Mouse (Mus musculus) left cerebral cortex, postnatal 4 days (tissue): Measurements from ENCODE around the gene Prps1. TPM values are rescaled to one million over a fixed set of nuclear protein-coding genes. Genes with fewer than 3 reads are reported as not detected.
A peak's percentile ranks its signal among the peaks of the same experiment; 100 is the strongest.
"Not testable (repeated sequence)": the region's sequence is repeated elsewhere in the genome, so short reads cannot be mapped to it uniquely, and the experiment has no call there.

Experiments
- DNase-seq: peaks from one replicate; pipeline ENCODE4 v3.0.0-alpha.2; 2022
- intact Hi-C: fragments of 180-260 bp; cut with DNase I; formaldehyde crosslinking; loops from one replicate; pipeline ENCODE4 v1.15.1; 2025
- total RNA-seq, 2 experiments: library from RNA; stranded (reverse); gene quantifications; 2 replicates each; pipeline ENCODE4 v1.2.3; 2021

The Prps1 gene
- 10 to 100 TPM; 64.9 to 68.6 TPM for total RNA-seq

DNA sequence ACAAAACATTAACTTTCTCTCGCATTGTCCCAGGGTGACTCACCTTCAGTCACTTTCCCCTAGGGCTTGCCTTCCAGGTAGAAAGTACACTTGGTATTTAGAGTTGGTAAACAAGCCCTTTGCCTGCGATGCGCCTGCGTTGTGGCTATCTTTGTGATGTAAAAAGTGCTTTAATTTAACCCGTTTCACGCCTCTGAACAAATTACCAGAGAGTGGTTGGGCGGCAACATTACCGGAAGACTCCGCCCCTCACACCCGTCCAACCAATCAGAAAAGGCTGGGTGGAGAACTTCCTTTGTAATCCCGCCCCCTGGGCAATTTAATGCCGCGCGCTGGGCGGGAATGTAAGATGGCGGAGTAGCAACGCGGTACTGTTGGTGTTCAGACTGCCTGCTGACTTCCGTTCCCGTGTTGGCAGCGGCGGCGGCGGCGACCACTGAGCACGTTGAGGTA lies at the start of gene Prps1:
TSS of gene Prps1 (plus strand) at position 335 of the 453 bp plus-strand sequence.
- peak; percentile 90 for DNase-seq
- intact Hi-C loops: no loop called here

DNA sequence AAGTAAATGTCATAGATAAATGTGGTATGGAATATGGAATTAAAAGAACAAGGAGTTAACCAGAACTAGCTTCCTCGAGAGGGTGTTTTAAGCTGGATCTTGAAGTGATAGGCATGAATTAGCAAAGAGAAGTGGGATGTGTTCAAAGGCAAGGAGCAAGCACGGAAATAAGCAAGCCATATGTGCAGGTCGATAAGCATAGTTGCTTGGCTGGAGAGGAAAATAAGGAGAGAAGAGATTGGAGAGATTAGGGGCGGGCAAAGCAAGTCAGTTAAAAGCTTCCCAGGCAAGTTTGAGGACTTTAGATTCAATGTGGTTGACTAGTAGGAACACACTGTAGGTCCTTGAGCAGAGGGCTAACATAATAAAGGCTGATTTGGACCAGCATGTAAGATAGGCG lies 48.8 kb upstream of the Prps1 start:
- no peak for DNase-seq
- intact Hi-C loops: no loop called here

DNA sequence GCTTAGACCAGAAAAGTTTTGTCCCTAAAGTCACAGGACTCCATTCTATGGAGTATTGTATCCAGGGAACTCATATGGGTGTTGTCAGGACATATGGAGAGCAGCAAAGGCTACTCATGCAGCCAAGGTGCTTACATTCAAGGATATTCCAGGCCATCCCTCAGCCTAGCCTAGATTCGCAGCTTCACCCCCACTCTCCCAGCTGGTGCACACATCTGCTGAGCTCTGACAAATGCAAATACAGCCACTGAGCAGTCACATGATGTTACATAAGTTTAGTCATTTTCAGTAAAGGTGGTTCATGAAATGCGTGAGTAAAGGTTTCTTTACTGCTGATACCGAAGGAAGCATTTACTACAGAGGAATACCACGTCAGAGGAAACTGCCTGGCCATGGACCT lies 37.9 kb upstream of the Prps1 start:
- DNase-seq: no peak
- intact Hi-C loops: no loop called here

DNA sequence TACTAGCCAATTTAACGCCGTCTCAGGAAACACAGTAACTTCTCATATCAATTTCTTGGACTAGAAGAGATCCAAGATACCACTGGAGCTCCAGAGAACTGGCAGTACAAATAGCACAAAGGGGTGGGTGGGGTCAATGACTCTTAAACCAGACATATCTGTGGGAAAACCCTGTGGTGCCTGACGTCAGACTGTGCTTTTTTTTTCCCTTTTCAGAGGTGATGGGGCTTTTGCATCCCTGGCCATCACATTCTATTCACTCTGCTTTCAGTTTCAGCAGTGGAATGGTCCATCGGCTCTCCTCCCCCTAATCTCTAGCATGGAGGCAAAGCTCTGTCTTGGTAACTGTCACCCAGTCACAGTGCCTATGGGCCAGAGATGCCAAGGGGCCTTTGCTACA lies 29.3 kb upstream of the Prps1 start:
- intact Hi-C loops: no loop called here
- no peak for DNase-seq

DNA sequence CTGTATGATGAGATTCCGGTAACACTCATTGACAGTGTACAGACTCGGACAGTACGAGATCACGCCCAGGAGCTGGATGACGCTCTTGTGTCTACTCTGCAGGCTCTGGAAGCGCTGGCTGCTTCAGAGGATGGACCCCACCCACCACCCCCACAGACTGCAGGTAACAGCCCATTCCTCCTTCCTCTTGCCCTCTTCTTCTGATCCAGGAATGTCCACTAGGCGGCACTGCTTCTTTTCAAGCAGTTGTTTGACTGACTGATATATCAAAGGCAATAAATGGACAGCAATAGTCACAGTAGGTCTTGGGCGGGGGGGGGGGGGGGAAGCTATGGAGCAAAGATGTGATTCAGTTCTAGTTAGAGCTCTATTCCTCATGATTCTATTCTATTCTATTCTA lies 28.2 kb upstream of the Prps1 start:
- intact Hi-C loops: no loop called here
- peak; percentile 11 for DNase-seq

DNA sequence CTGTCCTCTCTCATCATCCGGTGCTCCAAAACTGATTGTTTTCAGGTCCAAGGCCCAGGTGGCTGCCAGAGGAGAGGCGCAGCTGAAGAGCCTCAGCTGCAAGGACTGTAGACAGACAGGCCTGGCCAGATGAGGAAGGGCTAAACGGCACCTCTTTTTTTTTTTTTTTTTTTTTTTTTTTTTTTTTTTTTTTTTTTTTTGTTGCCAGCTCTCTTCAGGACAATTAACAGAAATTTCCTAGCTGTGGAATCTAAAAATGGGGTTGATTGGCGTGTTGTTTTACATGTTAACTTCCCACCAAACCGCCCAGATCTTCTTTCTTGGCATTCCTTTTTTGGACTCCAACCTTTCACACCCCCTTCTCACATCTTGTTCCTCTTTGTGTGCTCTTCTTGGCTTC lies 26.4 kb upstream of the Prps1 start:
- peak; percentile 10 for DNase-seq
- intact Hi-C loops: no loop called here

DNA sequence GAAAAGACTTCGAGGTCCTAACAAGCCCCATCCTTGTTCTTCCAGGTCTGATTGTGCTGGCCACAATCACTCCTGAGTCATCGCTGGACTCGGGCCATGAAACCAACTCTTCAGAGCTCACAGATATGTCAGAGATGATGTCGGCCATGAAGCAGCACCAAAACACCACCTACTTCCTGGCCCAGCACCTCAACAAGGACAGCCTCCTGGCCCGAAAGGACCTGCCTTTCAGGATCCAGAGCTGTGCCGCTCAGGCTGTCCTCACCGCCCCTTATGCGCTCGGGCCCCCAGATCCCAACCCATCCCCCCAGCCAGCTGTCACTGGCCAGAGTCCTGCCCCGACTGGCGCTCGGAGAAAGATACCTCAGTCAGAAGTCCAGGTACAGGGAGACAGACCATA lies 25.9 kb upstream of the Prps1 start:
- peak; percentile 22 for DNase-seq
- intact Hi-C loops: no loop called here

DNA sequence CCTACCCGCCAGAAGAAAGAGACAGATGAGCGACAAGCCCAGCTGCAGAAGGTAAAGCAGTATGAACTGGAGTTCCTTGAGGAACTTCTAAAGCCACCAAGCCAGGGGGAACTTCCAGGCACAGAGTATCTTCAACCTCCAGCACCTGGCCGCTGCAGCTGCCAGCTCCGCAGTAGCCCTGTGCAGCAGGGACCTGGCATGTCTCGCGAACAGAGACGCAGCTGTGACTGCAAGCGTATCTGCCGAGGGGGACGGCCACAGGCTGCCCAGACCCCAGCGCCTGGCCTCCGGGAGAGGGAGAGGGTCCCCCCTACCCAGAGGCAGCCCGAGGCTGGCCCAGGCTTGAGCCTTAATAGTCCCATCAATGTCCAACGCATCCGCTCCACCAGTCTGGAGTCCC lies 24.4 kb upstream of the Prps1 start:
- intact Hi-C loops: no loop called here
- DNase-seq: peak; percentile 43

DNA sequence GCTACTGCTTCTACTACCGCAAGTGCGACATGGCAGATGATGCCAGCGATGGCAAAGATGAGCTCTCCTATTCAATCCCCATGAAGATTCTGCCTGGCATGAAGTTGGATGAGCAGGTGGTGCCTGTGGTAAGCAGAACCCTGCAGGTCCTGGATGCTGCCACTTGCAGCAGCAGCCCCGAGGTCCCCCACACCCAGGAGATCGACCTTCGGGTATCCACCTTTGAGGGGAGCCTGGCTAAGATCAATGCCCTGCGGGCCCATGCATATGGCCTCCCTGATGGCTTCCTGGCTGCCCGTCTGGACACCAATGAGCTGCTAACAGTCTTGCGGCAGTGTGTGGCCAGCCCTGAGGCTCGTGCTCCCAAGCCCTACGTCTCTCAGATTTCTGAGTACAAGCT lies 23.6 kb upstream of the Prps1 start:
- peak; percentile 26 for DNase-seq
- intact Hi-C loops: no loop called here

DNA sequence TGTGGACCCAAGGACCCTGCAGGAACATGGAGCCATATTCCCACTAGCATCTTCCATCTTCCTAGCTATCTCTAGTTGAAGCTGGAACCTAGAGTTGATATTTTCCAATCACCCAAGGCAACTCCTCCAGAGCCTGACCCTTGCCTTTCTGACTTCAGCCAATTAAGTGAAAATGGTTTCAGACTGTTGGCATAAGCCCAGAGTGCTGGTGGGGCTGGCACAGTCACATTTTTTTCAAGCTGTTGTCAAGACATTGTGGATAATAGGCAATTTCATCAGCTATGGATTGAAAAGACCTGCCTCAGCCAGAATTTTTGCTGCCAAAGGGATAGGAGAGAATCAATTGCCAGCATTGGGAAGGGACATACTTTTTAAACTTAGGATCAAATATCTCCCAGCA lies 18.5 kb upstream of the Prps1 start:
- intact Hi-C loops: no loop called here
- DNase-seq: peak; percentile 13

DNA sequence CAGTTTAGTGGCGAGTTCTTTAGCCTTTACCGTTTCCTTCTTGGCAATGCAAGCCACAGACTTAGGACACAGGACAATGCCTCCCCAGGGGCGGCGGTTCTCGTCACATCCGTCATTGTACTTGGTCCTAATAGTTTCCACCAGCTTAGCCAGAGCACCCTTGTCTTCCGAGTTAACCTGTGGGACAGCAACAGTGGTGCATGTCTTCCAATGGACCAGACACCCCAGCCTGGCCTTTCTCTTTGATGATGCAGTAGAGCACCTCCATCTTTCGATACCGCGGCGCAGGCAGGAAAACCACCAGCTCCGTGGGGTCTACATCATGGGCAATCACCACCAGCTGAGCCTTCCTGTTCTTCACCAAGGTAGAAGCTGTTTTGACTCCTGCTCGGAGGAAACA lies 10.9 kb upstream of the Prps1 start:
- no peak for DNase-seq
- intact Hi-C loops: no loop called here

DNA sequence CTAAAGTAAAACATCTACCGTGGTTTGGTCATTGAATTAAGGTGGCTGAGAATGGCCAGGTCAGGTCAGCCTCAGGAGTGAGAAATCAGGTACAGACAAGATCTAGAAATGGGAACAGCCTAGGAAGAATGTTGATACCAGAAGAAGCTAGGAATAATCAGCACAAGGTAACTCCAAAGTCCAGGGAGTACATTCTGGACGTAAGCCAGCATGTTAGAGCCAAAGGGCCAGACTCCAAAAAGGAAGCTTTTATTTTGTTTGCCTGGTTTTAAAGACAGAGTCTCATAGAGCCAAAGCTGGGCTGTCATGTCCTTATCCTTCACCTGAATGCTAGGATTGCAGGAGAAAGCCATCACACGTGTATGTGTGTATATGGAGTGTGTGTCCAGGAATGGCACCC lies 6.3 kb upstream of the Prps1 start:
- intact Hi-C loops: no loop called here
- no peak for DNase-seq

DNA sequence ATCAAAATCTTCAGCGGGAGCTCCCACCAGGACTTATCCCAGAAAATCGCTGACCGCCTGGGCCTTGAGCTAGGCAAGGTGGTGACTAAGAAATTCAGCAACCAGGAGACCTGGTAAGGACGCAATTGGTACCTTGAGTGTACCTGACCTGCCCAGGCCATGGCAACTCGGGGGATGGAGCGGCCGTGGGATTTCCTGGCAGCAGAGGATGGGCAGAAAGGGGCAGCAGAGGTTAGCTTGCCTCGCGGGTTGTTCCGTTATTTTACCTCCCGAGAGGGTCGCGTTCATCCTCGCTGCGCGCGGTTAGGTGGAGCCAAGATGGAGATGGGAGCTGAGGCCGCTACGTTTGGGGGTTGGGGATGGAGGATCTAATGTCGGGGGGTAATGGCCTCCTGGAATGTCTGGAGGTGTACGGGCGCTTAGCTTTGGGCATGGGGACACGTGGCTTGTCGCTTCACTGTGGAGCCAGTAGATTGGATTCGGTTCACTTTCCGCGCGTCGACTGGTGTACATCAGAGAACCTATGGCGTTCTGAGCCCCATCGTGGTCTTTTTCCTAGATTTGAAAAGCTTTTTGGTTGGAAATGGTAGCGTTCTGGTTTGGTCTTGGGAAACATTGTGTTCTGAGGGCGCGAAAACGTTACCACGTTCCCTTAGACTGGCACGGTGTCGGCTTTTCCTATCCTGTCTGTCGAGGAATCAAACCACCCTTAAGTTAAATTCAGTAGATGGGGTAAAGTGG lies 508 bp downstream of the Prps1 start:
- peak; percentile 8 for DNase-seq
- intact Hi-C loops: no loop called here

DNA sequence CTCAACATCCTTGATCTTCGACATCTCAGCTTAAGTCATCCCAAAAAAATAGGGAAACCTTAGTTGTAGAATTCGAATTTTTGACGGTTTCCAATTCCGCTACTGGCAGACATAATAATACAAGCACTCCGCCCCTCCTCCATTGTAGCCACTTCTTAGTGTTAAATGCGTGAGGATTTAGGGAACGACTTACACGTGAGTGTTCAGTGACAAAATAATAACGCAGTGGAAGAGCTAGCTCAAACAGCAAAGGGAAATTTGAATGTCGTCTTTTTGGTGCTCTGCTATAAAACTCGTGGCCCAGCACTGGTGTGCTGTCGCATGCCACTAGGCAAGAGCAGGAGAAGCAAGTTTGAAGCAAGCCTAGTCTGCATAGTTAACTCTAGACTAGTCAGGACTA lies 1.1 kb downstream of the Prps1 start:
- intact Hi-C loops: no loop called here
- no peak for DNase-seq

DNA sequence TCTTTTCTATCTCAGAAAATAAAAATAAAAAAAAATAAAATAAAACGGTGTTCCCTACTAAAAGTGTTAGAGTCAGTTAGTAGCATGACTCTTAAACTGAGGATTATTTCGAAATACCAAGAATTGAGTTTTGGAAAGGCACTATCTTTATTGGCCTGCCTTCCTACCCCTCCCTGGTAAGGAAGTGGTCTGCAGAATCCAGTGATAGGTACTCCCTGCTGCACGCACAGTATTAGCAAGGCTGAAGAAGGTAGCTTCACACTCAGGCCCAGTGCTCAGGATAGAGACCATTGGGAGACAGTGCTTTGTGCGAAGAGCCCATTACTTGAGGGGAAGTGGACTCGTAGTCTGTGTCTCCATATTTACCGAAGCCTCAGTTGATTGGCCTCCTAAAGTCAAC lies 21.8 kb downstream of the Prps1 start:
- intact Hi-C loops: no loop called here

DNA sequence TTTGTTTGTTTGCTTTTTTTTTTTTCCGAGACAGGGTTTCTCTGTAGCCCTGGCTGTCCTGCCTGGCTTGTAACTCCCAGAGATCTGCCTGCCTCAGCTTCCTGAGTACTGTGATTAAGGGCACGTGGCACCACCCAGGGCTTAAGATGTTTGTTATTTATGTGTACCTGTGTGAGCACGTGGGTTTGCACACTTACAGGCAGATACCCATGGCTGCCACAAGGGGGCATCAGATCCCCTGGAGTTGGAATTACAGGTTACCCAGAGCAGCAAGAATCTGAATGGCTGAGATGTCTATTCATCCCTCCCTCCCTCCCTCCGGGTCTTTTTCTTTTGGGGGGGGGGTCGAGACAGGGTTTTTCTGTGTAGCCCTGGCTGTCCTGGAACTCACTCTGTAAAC lies 22.8 kb downstream of the Prps1 start:
- peak; percentile 17 for DNase-seq
- intact Hi-C loops: no loop called here

More for the DNA sequence above, 21.8 kb downstream of the Prps1 start:
- DNase-seq: no peak

DNA sequence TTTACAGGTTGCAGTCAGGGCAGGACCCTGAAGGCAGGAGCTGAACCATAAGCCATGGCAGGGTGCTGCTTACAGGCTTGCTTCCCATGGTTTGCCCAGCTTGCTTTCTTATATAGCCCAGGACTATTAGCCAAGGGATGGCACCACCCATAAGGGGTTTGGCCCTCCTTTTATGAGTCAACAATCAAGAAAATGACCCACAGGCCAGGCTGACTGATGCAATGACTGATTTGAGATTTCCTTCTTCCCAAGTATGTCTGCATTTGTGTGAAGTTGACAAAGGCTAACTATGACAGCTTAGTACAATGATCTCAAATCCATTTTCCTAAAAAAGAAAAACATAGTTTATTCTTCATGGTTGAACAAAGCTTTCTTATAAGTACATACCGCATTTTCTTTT lies 32.8 kb downstream of the Prps1 start:
- no peak for DNase-seq
- intact Hi-C loops: no loop called here

DNA sequence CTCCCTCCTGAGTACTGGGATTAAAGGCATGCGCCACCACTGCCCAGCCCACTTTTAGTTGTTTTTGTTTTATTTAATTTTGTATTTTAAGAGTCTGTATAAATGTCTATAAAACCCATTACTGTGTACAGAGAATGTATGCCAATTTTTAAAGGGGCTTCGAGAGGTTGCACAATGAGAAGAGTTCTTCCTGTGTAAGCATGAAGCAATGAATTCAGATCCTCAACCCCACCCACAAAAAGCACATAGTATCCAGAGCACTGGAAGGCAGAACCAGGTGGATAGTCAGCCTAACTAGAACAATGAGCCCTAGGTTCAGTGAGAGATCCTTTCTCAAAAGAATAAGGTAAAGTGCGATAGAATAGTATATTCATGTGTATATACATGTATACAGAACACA lies 33.8 kb downstream of the Prps1 start:
- intact Hi-C loops: loop anchor here (10.0 kb wide), 1 partner anchor 105 kb away; no protein-coding TSS in a partner anchor

DNA sequence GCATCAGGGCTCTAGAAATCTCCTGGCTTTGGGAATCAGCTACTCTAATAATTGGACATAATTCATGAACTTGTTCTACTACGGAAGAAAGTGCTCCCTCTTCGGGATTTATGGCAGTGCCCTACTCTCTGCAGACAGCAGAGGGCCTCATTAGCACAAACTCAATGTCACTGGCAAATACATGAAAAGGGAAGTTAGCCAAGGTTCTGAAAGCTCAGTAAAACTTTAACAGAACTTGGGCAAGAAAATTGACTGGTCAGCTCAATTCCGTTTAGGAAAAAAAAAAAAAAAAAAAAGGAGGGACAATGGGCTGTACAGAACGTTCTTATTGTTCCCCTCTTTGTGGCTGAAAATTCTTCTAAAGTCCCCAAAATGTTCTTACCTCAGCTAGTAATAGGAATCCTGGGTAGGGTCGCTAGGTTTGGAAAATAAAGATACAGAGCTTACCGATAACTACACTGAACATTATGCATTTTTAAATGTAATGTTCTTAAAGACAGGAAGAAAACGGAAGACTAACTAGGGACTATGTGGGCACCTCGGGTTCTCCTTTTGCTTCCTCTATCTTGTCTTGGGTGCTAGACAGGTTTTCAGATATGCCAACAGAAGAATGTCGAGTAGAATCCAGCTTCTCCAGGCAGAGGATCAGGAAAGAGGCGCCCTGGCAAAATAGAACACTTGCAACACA lies 35.6 kb downstream of the Prps1 start:
- intact Hi-C loops: loop anchor here (10.0 kb wide), 1 partner anchor 103 kb away; no protein-coding TSS in a partner anchor

More for the DNA sequence above, 33.8 kb downstream of the Prps1 start:
- DNase-seq: no peak

DNA sequence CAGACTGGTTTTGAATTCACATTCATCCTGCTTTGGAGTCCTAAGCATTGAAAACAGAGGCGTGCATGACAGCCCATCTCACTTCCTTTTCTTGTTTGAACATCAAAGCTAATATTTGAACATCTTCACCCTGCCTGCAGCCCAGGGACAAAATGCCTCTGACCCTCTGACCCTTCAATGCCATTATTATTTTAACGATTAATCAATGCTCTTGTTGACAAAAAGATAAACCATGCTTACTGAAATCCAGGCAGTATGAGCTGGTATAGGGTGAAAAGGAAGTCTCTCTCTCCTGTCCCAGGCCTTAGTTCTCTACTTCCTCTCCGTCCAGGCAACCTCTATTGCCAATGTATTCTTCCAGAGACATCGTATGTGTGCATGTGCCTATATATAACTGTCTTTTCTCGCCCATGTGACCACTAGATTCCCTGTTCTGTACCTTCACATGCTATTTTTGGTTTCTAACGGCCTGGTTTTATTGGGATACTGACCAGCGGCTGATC lies 37.2 kb downstream of the Prps1 start:
- intact Hi-C loops: loop anchor here (10.0 kb wide), 1 partner anchor 101 kb away; no protein-coding TSS in a partner anchor
- no peak for DNase-seq

More for the DNA sequence above, 35.6 kb downstream of the Prps1 start:
- peak; percentile 16 for DNase-seq

DNA sequence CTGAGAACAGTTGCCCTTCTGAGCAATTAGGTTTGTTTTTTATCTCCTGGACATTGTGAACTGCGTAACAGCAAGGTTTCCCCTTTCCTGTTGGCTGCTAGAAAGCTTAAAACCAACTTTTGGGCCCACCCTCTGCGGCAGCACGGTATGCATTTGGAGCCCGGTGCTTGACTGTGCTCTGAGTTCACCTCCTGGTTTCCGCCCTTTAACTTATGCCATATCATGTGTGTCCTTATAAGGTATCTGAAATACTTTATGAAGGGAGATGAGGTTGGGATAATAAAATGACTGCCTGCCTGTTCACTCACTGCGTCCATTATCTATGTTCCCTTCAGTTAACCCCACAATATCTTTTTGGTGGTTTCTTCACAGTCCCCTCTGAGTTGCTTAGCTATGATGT lies 37.8 kb downstream of the Prps1 start:
- DNase-seq: no peak
- intact Hi-C loops: loop anchor here (10.0 kb wide), 1 partner anchor 101 kb away; no protein-coding TSS in a partner anchor

DNA sequence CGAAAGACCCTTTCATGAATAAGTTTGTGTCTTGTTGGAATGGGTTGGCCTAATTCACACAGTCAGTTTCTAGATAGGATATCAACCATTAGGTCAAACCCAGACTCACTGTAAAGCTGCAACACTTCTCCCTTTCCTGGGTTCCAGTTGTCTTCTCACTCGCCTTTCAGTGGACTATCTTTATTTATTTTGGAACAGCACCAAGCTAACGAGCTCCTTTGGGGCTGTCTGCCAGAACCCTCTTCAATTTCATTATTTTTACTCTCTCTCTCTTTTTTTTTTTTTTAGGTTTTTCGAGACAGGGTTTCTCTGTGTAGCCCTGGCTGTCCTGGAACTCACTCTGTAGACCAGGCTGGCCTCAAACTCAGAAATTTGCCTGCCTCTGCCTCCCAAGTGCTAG lies 42.0 kb downstream of the Prps1 start:
- DNase-seq: not testable (repeated sequence)
- intact Hi-C loops: loop anchor here (10.0 kb wide), 1 partner anchor 96 kb away; no protein-coding TSS in a partner anchor
